Mouse (Mus musculus) megakaryocyte-erythroid progenitor cell, adult 5-6 weeks (primary cell): ENCODE data around the gene Slc25a53. TPM values are rescaled to one million over a fixed set of nuclear protein-coding genes. Genes with fewer than 3 reads are reported as not detected.

Experiments
- ATAC-seq: replicated peaks from 2 replicates; pipeline ENCODE4 v1.8.0; 2016; ENCODE audit warnings: mild to moderate bottlenecking, inconsistent platforms; ENCODE audit not compliant: severe bottlenecking, poor library complexity, low FRiP score, low TSS enrichment
- total RNA-seq, 2 experiments: library from RNA; stranded (forward) in 1 of 2; stranded (reverse) in 1 of 2; fragments of 200-1000, 215-1000 nt in 1 of 2; fragments of >200 nt in 1 of 2; fragmentation: Nextera tagmentation in 1 of 2; gene quantifications; 2 replicates each; pipeline ENCODE4 v1.2.3; 2014 to 2017

Gene Slc25a53
- total RNA-seq (2014; fragmentation: Nextera tagmentation) (3.6 and 8.8 TPM in 2 replicates), total RNA-seq (2017) (5.9 and 6.0 TPM in 2 replicates)

DNA sequence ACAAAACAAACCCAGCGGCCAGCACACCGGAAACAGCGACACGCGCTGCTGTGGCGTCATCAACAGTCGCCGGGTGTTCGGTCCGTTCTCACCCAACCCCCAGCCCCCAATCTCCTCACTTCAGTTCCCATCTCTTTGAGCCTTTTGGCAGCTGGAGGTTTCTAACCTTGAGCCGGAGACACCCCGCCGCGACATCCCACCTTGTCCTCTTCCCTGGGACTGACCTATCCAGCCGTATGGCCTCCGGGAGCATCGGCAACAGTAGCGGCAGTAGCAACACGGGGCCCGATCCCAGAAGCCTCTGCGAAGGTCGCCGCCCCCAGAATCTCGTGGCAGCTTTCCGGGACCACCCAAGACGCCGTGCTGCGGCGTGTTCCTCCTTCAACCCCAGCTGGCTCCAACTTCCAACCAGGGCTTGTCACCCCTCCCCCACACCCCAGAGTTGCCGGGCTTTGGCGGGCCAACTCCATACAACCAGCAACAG is at the start of gene Slc25a53:
Gene Slc25a53 (minus strand): TSS at position 303 of the 484 bp plus-strand sequence.
- ATAC-seq, result peak; percentile 98

DNA sequence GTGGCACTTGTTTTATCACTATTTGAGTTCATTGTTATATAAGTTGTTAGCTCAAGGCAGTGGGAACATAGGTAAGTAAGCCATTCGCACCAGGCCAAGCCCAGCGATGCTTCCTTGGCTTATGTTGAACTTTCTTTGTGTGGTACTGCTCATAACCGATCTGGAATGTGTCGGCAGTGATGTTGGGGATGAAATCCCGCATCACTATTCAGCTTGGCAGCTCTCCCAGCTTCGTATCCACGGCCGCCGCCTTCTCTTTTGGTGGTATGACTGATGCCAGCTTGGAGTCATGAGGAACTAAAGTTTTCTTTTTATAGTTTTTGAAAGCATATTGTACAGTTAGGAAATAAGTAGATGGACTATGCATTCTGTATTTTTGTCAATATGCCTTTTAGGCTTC is 25.1 kb upstream of the Slc25a53 start:
- ATAC-seq, result no peak

DNA sequence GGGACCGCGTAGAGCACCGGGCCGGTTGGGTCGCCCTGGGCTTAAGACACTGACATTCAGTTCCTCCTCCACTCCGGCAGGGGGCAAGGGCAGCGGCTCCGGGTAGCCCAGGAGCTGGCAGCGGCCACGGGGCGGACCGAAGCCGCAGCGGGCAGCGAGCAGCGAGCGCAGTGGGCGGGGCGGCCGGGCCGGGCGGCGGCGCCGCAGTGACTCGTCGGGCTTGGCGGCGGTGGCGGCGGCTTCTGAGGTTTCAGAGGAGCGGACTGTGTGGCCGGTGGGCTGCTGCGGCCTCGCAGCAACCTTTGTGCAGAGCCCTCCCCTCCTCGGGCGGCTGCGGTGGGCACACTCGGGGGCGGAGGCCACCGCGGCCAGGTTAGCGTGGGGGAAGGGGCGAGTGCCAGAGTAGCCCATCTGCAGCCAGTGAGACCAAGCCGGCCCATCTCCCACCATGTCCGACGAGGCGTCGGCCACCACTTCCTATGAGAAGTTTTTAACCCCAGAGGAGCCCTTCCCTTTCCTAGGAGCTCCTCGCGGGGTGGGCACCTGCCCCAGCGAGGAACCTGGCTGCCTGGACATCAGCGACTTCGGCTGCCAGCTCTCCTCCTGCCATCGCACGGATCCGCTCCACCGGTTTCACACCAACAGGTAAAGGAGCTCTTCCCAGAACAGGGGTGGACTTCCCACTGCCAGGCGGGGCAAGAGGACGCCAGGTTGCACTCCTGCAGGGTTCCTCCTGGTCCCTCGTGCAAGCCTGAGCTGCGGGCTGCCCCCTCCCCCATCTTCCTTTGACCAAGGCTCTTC is 11.5 kb upstream of the Slc25a53 start, which contains the start of gene Fam199x:
Gene Fam199x (plus strand): TSS at position 170 of the 801 bp plus-strand sequence.
- ATAC-seq, result peak; percentile 100

- 0 out of 2 replicates have a peak, but pooled peaks have one; percentile 20 for ATAC-seq
These were observed 10.9 kb upstream of the Slc25a53 start for GRCm38 (mm10) chrX:137049060-137049424.

DNA sequence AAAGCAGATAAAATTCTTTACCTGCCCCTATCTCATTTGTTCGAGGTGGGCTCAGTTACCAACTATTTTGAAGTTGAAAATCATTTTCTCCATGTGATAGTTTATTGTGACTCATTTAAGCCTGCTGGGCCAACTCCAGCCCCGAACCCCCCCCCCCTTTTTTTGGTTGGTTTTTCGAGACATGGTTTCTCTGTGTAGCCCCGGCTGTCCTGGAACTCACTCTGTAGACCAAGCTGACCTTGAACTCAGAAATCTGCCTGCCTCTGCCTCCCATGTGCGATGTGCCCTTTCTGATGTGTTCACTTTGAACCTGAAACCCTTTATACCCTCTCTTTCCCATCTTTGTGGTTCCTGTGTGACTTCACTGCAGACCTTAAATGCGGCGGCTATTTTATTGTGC is 400 bp upstream of the Slc25a53 start:
- ATAC-seq, result no peak

DNA sequence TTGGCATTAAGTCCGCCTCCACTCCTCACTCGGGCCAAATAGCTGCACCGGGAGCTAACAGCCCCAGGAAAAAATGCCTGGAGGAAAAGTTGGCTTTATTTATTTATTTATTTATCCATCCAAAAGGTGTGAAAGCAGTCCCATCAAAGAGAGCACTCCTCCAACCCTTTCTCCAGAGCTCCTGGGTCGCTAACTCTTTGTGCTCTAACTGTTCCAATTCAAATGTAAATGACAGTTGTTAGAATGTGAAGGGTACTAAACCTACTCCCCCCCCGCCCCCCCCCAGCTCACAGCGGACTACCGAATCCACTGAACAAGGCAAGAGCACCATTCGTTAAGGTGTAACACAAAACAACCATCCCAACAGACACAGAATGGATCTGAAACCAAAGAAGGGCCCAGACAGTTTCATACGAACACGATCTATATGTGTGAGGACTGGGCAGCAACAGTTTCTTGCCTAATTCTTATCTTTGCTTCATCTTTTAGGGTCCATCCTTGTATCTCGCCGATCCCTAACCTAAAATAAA is 567 bp downstream of the Slc25a53 start:
- no peak; the same call in 1 of the 2 replicates for ATAC-seq

DNA sequence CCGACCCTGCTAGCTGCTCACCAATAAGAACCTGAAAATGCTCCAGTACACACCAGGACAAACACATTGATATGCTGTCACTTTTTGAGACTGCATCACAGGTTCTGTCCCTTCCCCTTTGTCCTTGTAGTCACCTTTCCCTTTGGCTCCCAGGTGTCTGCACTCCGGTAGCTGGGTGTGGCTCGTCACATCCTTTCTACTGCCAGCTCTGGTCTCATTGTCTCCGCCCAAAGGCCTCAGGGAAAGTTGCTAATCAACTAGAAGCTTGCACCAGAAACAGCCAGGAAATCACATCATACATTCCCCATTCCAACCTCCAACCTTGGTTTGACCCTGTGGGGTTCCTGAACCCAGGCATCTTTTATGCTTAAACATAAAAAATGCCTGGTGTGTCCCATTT is 3.8 kb downstream of the Slc25a53 start:
- ATAC-seq, result no peak

DNA sequence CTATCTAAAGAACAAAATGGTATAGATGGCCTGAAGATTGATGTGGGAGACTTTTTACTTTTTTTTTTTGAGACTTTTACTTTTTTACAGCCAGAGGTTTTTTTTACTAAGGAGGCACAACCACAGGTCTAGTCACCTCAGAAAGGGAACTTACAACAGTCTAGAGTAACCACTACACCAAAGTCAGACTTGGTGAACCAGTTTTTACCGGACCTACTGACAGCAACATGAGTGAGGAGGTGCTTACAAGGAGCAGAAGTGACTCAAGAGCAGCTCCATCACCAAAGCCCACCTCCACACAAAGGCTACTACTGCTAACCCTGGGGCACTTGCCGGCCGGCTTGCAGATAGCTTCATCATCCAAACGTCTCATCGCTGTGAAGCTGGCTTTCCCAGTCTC is 6.4 kb downstream of the Slc25a53 start:
- ATAC-seq, result no peak

GRCm38 (mm10) chrX:137030916-137031315 is 7.2 kb downstream of the Slc25a53 start:
- ATAC-seq, result no peak

- peak; percentile 89 for ATAC-seq
These were observed 18.8 kb downstream of the Slc25a53 start for GRCm38 (mm10) chrX:137019310-137019709.

DNA sequence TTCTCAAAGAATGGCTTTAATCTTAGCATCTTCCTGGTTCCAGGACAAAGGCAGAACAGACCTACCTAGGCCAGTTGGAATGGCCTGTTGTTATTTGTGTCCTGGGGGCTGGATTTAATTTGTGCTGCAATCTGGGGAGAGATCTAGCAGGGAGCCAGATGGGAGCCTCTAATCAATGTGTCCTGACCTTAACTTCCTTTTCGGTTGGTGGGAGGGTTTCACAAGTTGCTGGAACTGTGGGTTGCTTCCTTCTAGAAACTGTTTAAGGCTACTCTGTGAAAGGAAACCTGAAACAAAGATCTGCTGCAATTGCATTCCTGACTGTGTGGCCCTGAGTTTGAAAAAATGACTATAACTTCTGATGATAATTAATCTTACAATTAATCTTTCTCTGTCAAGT is 20.4 kb downstream of the Slc25a53 start:
- ATAC-seq, result no peak

DNA sequence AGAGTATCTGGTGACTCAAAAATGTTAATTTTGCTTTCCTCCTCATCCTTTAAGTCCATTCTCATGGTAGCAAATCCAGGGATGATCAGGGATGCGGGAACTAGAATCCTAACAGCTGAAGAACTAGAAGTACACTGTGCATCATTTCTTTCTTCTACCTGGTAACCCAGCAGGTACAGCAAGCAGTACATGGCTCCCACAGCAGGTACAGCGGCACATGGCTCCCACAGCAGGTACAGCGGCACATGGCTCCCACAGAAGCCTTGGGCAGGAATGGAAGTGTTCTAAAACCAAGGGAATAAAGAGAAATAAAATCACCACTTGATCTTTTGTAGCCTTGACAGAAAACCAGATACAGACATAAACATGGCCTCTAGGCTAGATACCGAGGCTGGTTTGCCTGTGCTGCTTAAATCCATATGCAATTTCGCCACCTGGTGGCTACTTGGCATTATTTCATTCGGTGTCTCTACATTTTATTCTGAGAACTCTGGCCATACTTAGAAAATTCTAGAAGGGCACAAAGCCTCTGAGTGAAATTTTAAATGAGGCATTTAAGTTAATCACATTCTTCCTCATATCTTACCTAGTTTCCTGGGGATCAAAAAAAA is 22.9 kb downstream of the Slc25a53 start:
- ATAC-seq, result peak; percentile 94

DNA sequence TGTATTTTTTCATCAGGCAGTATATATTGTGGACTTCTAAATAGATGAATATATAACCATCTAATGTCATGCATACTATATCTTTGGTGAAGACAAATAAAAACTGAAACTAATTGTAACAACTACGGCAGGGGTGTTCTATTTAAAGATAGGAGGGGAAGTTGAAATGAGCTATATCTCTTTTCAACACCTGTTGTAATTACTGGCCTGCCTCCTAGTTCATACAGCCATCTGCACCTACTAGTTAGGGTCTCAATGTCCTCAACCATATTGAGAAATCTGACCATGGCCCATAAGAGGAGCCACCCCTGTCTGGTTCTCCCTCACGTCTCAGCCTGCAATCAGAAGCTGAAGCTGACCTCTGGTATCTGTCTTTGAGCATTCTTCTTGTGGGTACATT is 41.8 kb downstream of the Slc25a53 start:
- ATAC-seq, result no peak

DNA sequence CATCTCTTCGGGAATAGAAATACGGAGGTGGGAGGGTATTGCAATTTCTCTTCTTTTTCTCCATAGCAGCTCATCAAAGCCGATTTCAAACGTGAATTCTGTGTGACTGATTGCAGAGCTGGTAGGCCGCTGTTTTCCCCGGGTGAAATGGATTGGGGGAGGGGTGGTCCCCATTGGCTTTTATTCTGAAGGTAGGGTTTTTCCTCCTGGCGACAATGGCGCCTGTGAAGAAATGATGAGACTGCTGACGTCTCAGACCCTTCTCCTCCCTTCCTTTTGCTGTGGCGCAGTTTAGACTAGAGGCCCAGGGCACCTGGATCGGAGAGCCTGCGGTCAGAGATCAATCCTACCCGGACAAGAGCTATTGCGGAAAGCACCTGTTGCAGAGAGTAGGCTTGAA is 44.5 kb downstream of the Slc25a53 start:
- ATAC-seq, result no peak

GRCm38 (mm10) chrX:136992978-136993547 is 45.0 kb downstream of the Slc25a53 start, which contains the start of gene Zcchc18:
Gene Zcchc18, plus strand, starts transcription at chrX:136993155.
- peak; percentile 94 for ATAC-seq

- 0 out of 2 replicates have a peak, but pooled peaks have one; percentile 23 for ATAC-seq
These were observed 45.7 kb downstream of the Slc25a53 start for GRCm38 (mm10) chrX:136992191-136992965.

DNA sequence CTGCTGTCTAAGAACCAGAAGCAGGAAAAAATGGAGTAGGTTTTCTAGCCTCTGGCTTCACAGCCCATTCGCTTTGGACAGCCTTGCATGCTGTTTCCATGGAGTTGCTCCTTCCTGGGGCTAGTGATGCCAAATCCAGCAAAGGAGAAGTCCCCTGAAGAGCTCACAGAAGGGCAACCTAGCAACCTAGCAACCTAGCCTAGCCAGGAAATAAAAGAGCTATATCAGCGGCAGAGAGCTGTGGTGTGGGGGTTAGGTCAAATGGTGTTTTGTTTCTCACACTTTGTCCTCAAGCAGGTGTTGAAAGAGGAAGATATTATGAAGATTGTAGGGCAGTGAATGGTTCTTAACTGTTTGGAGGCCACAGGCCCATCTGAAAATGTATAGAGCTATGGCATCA is 46.8 kb downstream of the Slc25a53 start:
- ATAC-seq, result no peak

DNA sequence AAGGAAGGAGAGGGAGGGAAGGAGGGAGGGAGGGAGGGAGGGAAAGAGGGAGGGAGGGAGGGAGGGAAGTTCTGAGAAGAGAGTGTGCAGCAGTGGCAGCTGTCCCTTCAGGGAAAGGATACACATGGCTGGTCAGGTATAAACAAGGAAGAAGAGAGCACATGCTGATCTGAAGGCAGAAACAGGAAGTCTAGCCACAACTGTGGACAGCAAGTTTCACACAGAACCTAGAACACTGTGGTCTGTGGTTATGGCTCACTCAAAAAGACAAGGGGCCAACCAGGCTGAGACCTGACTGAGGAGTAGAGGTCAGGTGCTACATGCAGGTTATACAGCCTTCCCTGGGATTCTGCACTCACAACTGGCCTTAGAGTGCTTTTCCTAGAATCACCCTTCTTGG is 52.1 kb downstream of the Slc25a53 start:
- no peak for ATAC-seq

GRCm38 (mm10) chrX:136978616-136979015 is 59.5 kb downstream of the Slc25a53 start:
- ATAC-seq, result 0 out of 2 replicates have a peak, but pooled peaks have one; percentile 51
